Mouse (Mus musculus): ENCODE results near the gene Twf1. TPM values are rescaled to one million over a fixed set of nuclear protein-coding genes. Genes with fewer than 3 reads are reported as not detected.

Gene Twf1
- polyA plus RNA-seq, 1 experiment from 2014 or later, result 134 TPM

DNA sequence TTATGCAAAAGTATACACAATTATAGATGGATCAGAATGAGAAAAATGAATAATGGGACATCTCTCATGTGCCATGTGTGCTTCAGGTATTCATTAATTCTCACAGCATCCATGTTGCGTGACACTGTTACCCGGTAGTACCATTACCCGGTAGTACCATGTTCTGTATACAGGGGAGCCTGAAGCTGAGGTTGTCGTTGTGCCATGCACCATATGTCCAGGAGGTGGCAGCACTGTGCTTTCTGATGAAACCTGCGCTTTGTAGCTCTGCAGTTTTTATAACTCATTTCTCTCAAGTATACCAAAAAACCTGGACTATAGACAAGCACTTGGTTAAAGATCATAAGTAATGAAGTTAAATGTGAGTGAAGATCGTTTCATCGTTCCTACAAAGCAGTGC, 32.2 kb downstream of the Twf1 start:
- H3K4me3 ChIP-seq (ENCODE audit: low read length), result no peak overlapping the region
- H3K27me3 ChIP-seq (replicated peaks; ENCODE audit: control insufficient read depth, insufficient read depth, low read length), result no peaks in the 10 kb centered on the region
- H3K36me3 ChIP-seq (ENCODE audit: control insufficient read depth, insufficient read depth, low read length), result 0 out of 2 replicates have a peak, but pooled peaks cover 3% of the 10 kb centered on the region
- no peak overlapping the region for H3K27ac ChIP-seq (ENCODE audit: low read length)
- H3K9me3 ChIP-seq (ENCODE audit: control insufficient read depth, low read length), result no peaks in the 10 kb centered on the region
- WGBS, result 17% methylated on average over 7 of the region's 7 CpGs
- H3K4me2 ChIP-seq (ENCODE audit: low read depth, low read length), result no peak overlapping the region
- no peaks in the 10 kb centered on the region for H3K4me1 ChIP-seq (ENCODE audit: control insufficient read depth, insufficient read depth, low read length)
- no peak overlapping the region for H3K9ac ChIP-seq (ENCODE audit: low read depth, low read length)
- ATAC-seq, result peak; percentile 54; the same call in 1 of the 2 replicates

DNA sequence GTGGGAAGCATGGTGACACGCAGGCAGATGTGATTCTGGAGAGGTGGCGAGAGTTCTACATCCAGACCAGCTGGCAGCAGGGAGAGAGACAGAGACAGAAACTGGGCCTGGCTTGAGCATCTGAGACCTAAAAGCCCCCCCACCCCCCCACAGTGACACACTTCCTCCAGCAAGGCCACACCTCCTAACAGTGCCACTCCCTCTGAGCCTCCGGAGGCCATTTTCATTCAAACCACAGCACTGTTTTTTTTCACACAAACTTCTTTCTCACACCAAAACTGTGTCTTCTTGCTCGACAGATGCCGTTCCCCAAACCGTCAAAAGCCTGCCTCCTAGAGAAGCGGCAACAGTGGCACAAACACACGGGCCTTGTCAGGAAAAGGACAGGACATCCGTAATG, 36.2 kb downstream of the Twf1 start:
- Histone ChIP-seq H3K27ac (ENCODE audit: low read length) (no peak overlapping the region), H3K9me3 (ENCODE audit: control insufficient read depth, low read length) (no peaks in the 10 kb centered on the region), H3K36me3 (ENCODE audit: control insufficient read depth, insufficient read depth, low read length) (0 out of 2 replicates have a peak, but pooled peaks cover 3% of the 10 kb centered on the region), H3K9ac (ENCODE audit: low read depth, low read length) (no peak overlapping the region), H3K4me1 (ENCODE audit: control insufficient read depth, insufficient read depth, low read length) (no peaks in the 10 kb centered on the region), H3K4me3 (ENCODE audit: low read length) (no peak overlapping the region), H3K27me3 (replicated peaks; ENCODE audit: control insufficient read depth, insufficient read depth, low read length) (no peaks in the 10 kb centered on the region), H3K4me2 (ENCODE audit: low read depth, low read length) (no peak overlapping the region)
- WGBS, result 91% methylated on average over 9 of the region's 9 CpGs
- ATAC-seq, result no peak

GRCm38 (mm10) chr15:94544844-94545243, 44.8 kb downstream of the Twf1 start:
- WGBS, result 79% methylated on average over 4 of the region's 4 CpGs
- Histone ChIP-seq H3K4me2 (ENCODE audit: low read depth, low read length) (peak overlapping the region; percentile 67; the same call in 1 of the 2 replicates), H3K4me3 (ENCODE audit: low read length) (no peak overlapping the region), H3K36me3 (ENCODE audit: control insufficient read depth, insufficient read depth, low read length) (0 out of 2 replicates have a peak, but pooled peaks cover 3% of the 10 kb centered on the region), H3K9ac (ENCODE audit: low read depth, low read length) (no peak overlapping the region), H3K4me1 (ENCODE audit: control insufficient read depth, insufficient read depth, low read length) (peaks cover 5% of the 10 kb centered on the region), H3K27me3 (replicated peaks; ENCODE audit: control insufficient read depth, insufficient read depth, low read length) (no peaks in the 10 kb centered on the region), H3K27ac (ENCODE audit: low read length) (no peak overlapping the region), H3K9me3 (ENCODE audit: control insufficient read depth, low read length) (no peaks in the 10 kb centered on the region)
- ATAC-seq, result no peak

- Histone ChIP-seq H3K4me2 (ENCODE audit: low read depth, low read length) (peak overlapping the region; percentile 67), H3K27me3 (replicated peaks; ENCODE audit: control insufficient read depth, insufficient read depth, low read length) (no peaks in the 10 kb centered on the region), H3K9ac (ENCODE audit: low read depth, low read length) (peak overlapping the region; percentile 86), H3K36me3 (ENCODE audit: control insufficient read depth, insufficient read depth, low read length) (0 out of 2 replicates have a peak, but pooled peaks cover 1% of the 10 kb centered on the region), H3K27ac (ENCODE audit: low read length) (peak overlapping the region; percentile 98), H3K4me3 (ENCODE audit: low read length) (peak overlapping the region; percentile 94), H3K4me1 (ENCODE audit: control insufficient read depth, insufficient read depth, low read length) (peaks cover 5% of the 10 kb centered on the region), H3K9me3 (ENCODE audit: control insufficient read depth, low read length) (no peaks in the 10 kb centered on the region)
- ATAC-seq, result no peak
- 42% methylated on average over 9 of the region's 9 CpGs for WGBS
Measured at GRCm38 (mm10) chr15:94544052-94544636, 45.5 kb downstream of the Twf1 start.

DNA sequence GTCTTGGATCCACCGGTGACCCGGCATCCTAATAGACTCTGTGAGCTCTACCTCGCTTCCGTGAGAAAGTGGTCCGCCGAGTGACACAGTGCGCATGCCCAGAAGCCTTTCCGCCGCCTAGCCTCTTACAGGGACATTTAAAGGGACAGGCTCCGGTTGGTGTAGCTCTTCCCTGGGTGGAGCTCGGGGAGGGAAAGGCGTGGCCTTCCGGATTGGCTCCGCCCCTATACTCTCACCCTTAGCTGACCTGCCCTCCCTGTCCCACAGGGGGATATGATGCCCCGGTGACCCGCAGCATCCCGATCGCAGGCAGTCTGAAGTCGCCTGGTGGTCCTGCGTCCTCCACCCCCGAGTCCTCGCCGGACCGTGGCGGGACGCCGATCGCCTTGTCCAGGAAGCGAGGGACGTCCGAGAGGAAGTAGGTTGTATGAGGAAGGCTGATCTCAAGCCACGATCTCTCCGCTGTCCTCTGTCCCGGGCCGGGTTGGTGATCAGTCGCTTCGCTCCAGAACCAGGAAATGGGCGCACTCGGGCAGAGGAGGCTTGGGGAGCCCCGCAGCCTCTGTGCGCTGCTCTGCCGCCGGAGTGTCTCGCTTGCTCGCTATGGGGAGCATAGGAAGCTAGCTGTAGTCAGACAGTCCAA, 46.2 kb downstream of the Twf1 start, which contains the start of the genes Pus7l and Irak4:
Pus7l (minus strand) TSS at position 139 of the 643 bp plus-strand sequence.
Irak4 (plus strand) TSS at position 235 of the 643 bp plus-strand sequence.
- ATAC-seq, result peak; percentile 99
- H3K27me3 ChIP-seq (replicated peaks; ENCODE audit: control insufficient read depth, insufficient read depth, low read length), result no peaks in the 10 kb centered on the region
- H3K4me2 ChIP-seq (ENCODE audit: low read depth, low read length), result peak within 1 kb of the TSS; percentile 89
- H3K27ac ChIP-seq (ENCODE audit: low read length), result peak within 1 kb of the TSS; percentile 98
- no peaks in the 10 kb centered on the region for H3K9me3 ChIP-seq (ENCODE audit: control insufficient read depth, low read length)
- peak within 1 kb of the TSS; percentile 94 for H3K4me3 ChIP-seq (ENCODE audit: low read length)
- whole genome bisulfite sequencing, result under 1% methylated on average over 45 of the region's 45 CpGs
- H3K9ac ChIP-seq (ENCODE audit: low read depth, low read length), result peak within 1 kb of the TSS; percentile 86
- H3K36me3 ChIP-seq (ENCODE audit: control insufficient read depth, insufficient read depth, low read length), result no peaks in the 10 kb centered on the region
- H3K4me1 ChIP-seq (ENCODE audit: control insufficient read depth, insufficient read depth, low read length), result peaks cover 5% of the 10 kb centered on the region

DNA sequence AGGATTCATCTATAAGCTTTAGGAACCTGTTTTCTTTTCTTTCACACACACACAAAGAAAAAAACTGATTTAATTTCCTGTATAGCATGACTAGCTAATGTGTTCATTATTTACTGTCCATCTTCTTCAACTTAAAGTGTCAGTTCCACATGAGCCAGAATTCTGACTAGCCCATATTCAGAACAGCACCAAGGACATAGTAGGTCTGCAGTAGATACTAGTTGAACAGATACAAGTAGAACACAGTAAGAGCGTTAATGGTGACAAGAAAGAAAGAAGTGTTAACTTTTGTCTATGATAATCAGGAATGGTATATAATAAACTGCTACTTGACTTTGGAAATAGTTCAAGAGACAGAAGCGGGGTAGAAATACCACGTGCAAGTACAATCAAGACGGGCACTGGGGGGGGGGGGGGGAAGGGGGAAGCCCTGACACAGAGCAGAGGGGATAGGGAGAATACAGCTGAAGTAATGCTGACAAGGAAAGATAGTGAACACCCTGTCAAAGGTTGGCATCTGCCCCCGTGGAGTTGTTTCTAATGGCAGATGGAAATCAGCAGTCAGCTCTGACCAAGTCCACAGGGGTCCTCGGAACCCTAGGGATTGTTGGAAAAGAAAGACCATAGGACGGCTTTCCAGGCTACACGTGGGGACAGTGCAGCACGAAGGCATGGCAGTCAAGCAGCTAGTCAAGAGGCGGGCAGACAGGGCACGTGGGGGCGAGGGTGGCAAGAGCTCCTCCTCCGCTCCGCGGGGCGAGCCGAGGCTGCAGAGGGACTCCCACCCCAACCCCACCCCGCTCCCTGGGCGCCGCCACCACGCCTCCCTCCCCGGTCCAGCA, 46.9 kb downstream of the Twf1 start:
- Histone ChIP-seq H3K4me1 (ENCODE audit: control insufficient read depth, insufficient read depth, low read length) (peaks cover 5% of the 10 kb centered on the region), H3K27me3 (replicated peaks; ENCODE audit: control insufficient read depth, insufficient read depth, low read length) (no peaks in the 10 kb centered on the region), H3K9ac (ENCODE audit: low read depth, low read length) (peak overlapping the region; percentile 86), H3K36me3 (ENCODE audit: control insufficient read depth, insufficient read depth, low read length) (no peaks in the 10 kb centered on the region), H3K27ac (ENCODE audit: low read length) (peak overlapping the region; percentile 66; the same call in 1 of the 2 replicates), H3K4me2 (ENCODE audit: low read depth, low read length) (peak overlapping the region; percentile 89), H3K9me3 (ENCODE audit: control insufficient read depth, low read length) (no peaks in the 10 kb centered on the region), H3K4me3 (ENCODE audit: low read length) (peak overlapping the region; percentile 94)
- 6% methylated on average over 22 of the region's 22 CpGs for WGBS
- ATAC-seq, result peak; percentile 78

GRCm38 (mm10) chr15:94539296-94539695, 50.4 kb downstream of the Twf1 start:
- Histone ChIP-seq H3K9me3 (ENCODE audit: control insufficient read depth, low read length) (no peaks in the 10 kb centered on the region), H3K36me3 (ENCODE audit: control insufficient read depth, insufficient read depth, low read length) (no peaks in the 10 kb centered on the region), H3K27ac (ENCODE audit: low read length) (no peak overlapping the region), H3K27me3 (replicated peaks; ENCODE audit: control insufficient read depth, insufficient read depth, low read length) (no peaks in the 10 kb centered on the region), H3K9ac (ENCODE audit: low read depth, low read length) (no peak overlapping the region), H3K4me3 (ENCODE audit: low read length) (no peak overlapping the region), H3K4me2 (ENCODE audit: low read depth, low read length) (no peak overlapping the region), H3K4me1 (ENCODE audit: control insufficient read depth, insufficient read depth, low read length) (peaks cover 5% of the 10 kb centered on the region)
- no peak for ATAC-seq
- 90% methylated on average over 3 of the region's 3 CpGs for WGBS

- 83% methylated on average over 7 of the region's 7 CpGs for WGBS
- Histone ChIP-seq H3K36me3 (ENCODE audit: control insufficient read depth, insufficient read depth, low read length) (no peaks in the 10 kb centered on the region), H3K4me1 (ENCODE audit: control insufficient read depth, insufficient read depth, low read length) (no peaks in the 10 kb centered on the region), H3K27ac (ENCODE audit: low read length) (no peak overlapping the region), H3K27me3 (replicated peaks; ENCODE audit: control insufficient read depth, insufficient read depth, low read length) (no peaks in the 10 kb centered on the region), H3K4me3 (ENCODE audit: low read length) (no peak overlapping the region), H3K9me3 (ENCODE audit: control insufficient read depth, low read length) (no peaks in the 10 kb centered on the region), H3K4me2 (ENCODE audit: low read depth, low read length) (no peak overlapping the region), H3K9ac (ENCODE audit: low read depth, low read length) (no peak overlapping the region)
- ATAC-seq, result no peak
Measured at GRCm38 (mm10) chr15:94535521-94535920, 54.2 kb downstream of the Twf1 start.

DNA sequence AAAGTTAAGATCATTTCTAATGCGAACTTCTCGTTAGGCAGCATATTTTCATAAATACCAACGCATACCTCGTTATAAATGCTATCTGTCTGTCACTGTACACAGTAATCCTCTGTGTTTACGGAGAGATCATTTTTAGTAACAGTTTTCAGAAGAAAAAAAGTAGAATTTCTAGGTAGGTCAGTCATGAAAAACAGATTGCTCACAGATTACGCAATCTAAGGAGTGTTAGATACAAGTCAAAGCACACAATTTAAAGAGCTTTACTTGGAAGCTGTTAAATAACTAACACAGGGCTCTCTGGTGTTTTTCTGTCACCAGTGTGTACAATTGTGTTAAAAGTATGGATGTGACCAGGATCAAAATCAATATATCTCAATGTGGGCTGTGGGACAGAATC, 56.7 kb downstream of the Twf1 start:
- H3K4me1 ChIP-seq (ENCODE audit: control insufficient read depth, insufficient read depth, low read length), result no peaks in the 10 kb centered on the region
- no peaks in the 10 kb centered on the region for H3K27me3 ChIP-seq (replicated peaks; ENCODE audit: control insufficient read depth, insufficient read depth, low read length)
- no peaks in the 10 kb centered on the region for H3K9me3 ChIP-seq (ENCODE audit: control insufficient read depth, low read length)
- no peaks in the 10 kb centered on the region for H3K36me3 ChIP-seq (ENCODE audit: control insufficient read depth, insufficient read depth, low read length)
- no peak overlapping the region for H3K4me2 ChIP-seq (ENCODE audit: low read depth, low read length)
- no peak overlapping the region for H3K4me3 ChIP-seq (ENCODE audit: low read length)
- H3K9ac ChIP-seq (ENCODE audit: low read depth, low read length), result no peak overlapping the region
- WGBS, result 79% methylated on average over 6 of the region's 6 CpGs
- no peak for ATAC-seq
- no peak overlapping the region for H3K27ac ChIP-seq (ENCODE audit: low read length)
